Mouse (Mus musculus) ES-E14 (cell line): ENCODE results near the gene Cmtm2a.

ENCODE experiments used
- CHD2 ChIP-seq: IDR thresholded peaks from 2 replicates; pipeline ENCODE4 v1.6.1; 2014; ENCODE audit warnings: mild to moderate bottlenecking, low read depth, low read length, inconsistent platforms
- ZC3H11A ChIP-seq: IDR thresholded peaks from 2 replicates; pipeline ENCODE4 v1.6.1; 2012; ENCODE audit warnings: low read depth, mild to moderate bottlenecking, inconsistent platforms, low read length, borderline replicate concordance

GRCm38 (mm10) chr8:104268937-104269440 is 24.0 kb downstream of the Cmtm2a start:
- no peak for TF ChIP-seq CHD2
- no peak for TF ChIP-seq ZC3H11A
